Mouse (Mus musculus) ES-E14 (cell line): ENCODE data around the gene Nab1.

Experiments used
- HCFC1 ChIP-seq: IDR thresholded peaks from 2 replicates; pipeline ENCODE4 v1.6.1; 2012; ENCODE audit warnings: low read length, inconsistent platforms, borderline replicate concordance; ENCODE audit not compliant: insufficient read depth
- MAFK ChIP-seq: IDR thresholded peaks from 2 replicates; pipeline ENCODE4 v1.6.1; 2014; ENCODE audit warnings: mild to moderate bottlenecking, low read depth, low read length, inconsistent platforms; ENCODE audit not compliant: insufficient read depth

GRCm38 (mm10) chr1:52499601-52500313 is 722 bp downstream of the Nab1 start:
- no peak for TF ChIP-seq MAFK
- no peak for TF ChIP-seq HCFC1
